Mouse (Mus musculus) limb, embryonic 12.5 days (tissue): ENCODE results near the gene Triap1. TPM values are rescaled to one million over a fixed set of nuclear protein-coding genes. Genes with fewer than 3 reads are reported as not detected.
A peak's percentile ranks its signal among the peaks of the same experiment; 100 is the strongest.

ENCODE experiments used
- ATAC-seq: fragments of 200-750 bp; cut with Nextera tagmentation; 2 replicates; pipeline ENCODE4 v1.8.0; 2017; ENCODE audit warnings: low read depth, moderate TSS enrichment; ENCODE audit not compliant: insufficient number of reproducible peaks, insufficient read depth, low FRiP score, low TSS enrichment
- H3K27ac ChIP-seq: fragments of 300-500 bp; sonication (generic); 2 replicates; pipeline ENCODE4 v1.5.1; 2016; ENCODE audit warnings: mild to moderate bottlenecking, moderate library complexity
- H3K27me3 ChIP-seq: fragments of 300-500 bp; sonication (generic); 2 replicates; pipeline ENCODE4 v1.6.1; 2016; ENCODE audit warnings: mild to moderate bottlenecking, moderate library complexity
- H3K36me3 ChIP-seq: fragments of 300-500 bp; sonication (generic); 2 replicates; pipeline ENCODE4 v1.6.1; 2016; ENCODE audit warnings: mild to moderate bottlenecking, moderate library complexity
- H3K4me1 ChIP-seq: fragments of 300-500 bp; sonication (generic); replicated peaks from 2 replicates; pipeline ENCODE4 v1.6.1; 2016
- H3K4me2 ChIP-seq: fragments of 300-500 bp; sonication (generic); 2 replicates; pipeline ENCODE4 v1.6.1; 2016; ENCODE audit warnings: mild to moderate bottlenecking, moderate library complexity
- H3K4me3 ChIP-seq: fragments of 300-500 bp; sonication (generic); replicated peaks from 2 replicates; pipeline ENCODE4 v1.5.1; 2016; ENCODE audit warnings: mild to moderate bottlenecking
- H3K9ac ChIP-seq: fragments of 300-500 bp; sonication (generic); replicated peaks from 2 replicates; pipeline ENCODE4 v1.6.1; 2016; ENCODE audit warnings: mild to moderate bottlenecking, moderate library complexity
- H3K9me3 ChIP-seq: fragments of 300-500 bp; sonication (generic); 2 replicates; pipeline ENCODE4 v1.6.1; 2016; ENCODE audit warnings: mild to moderate bottlenecking, moderate library complexity
- WGBS: fragments of 180-500 bp; shearing (Covaris S2); methylation state at CpG from one replicate; pipeline ENCODE4 v1.1.7; 2016; 5-methylcytosine and 5-hydroxymethylcytosine counted together
- polyA plus RNA-seq: library from polyadenylated mRNA; unstranded; fragments of >200 nt; fragmentation: Nextera tagmentation; extraction: Ambion mirVana; gene quantifications from 2 replicates; pipeline ENCODE4 v1.2.1, GENCODE M21; 2016

Triap1 gene
- polyA plus RNA-seq, 1 experiment from 2014 or later: 65.4 TPM

DNA sequence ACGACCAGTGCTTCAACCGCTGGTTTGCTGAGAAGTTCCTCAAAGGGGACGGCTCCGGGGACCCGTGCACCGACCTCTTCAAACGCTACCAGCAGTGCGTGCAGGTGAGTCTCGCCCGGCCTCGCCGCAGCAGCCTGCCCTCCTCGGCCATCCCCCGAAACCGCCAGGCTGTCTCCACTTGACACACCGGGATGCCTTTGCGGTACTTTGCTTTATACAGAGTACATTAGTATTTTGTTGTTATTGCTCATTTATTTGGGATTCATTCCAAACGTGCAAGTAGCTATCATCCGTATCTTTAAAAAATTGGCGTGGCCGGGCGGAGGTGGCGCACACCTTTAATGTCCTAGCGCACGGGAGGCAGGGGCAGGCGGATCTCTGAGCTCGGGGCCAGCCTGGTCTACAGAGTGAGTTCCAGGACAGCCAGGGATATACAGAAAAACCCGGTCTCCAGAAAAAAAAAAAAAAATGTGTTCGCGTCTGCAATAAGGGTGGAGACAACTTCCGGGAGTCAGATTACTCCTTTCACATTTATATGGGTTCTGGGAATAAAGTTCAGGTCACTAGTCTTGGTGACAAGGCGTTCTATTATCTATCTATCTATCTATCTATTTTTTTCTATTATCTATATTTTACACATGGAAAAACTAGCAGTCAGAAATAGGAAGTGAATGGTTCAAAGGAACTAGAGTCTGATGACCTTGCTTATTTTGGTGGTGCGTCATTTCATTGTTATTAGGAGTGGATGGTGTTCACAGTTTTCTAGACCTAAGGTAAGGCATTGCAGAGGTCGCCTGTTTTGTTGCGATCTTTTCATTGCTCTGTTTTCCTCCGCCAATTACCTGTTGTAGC is 515 bp downstream of the Triap1 start:
- H3K9ac ChIP-seq: peak overlapping the region; percentile 89
- ATAC-seq: peak; percentile 30; the same call in 1 of the 2 replicates
- H3K9me3 ChIP-seq: no peaks in the 10 kb centered on the region
- H3K27me3 ChIP-seq: no peaks in the 10 kb centered on the region
- peak overlapping the region; percentile 78 for H3K4me2 ChIP-seq
- 13% methylated on average over 36 of the region's 36 CpGs for WGBS
- peaks cover 20% of the 10 kb centered on the region for H3K4me1 ChIP-seq
- H3K4me3 ChIP-seq: peak overlapping the region; percentile 87
- peaks cover 47% of the 10 kb centered on the region for H3K36me3 ChIP-seq
- H3K27ac ChIP-seq: 0 out of 2 replicates have a peak overlapping the region, but pooled peaks have one; percentile 7

DNA sequence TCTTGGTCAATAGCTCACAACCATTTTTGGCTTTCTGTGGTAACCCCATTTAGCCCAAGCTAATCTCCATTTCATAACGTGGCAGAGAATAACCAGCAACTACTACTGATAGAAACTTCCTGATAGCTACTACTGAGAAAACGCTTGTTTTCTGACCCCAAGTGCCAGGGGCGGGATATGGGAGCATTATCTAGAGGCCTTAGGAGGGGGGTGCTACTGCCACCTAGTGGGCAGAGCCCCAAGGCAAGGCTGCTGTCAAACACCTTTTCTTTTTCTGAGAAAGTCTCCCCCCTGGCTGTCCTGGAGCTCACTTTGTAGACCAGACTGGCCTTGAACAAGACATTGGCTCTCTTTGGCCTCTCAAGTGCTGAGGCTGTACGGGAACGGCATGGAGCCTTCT is 6.5 kb downstream of the Triap1 start:
- Histone ChIP-seq H3K9ac (no peak overlapping the region), H3K27me3 (no peaks in the 10 kb centered on the region), H3K9me3 (0 out of 2 replicates have a peak, but pooled peaks cover 5% of the 10 kb centered on the region), H3K4me2 (peak overlapping the region; percentile 96), H3K4me3 (peak overlapping the region; percentile 93), H3K36me3 (peaks cover 43% of the 10 kb centered on the region), H3K4me1 (peaks cover 15% of the 10 kb centered on the region), H3K27ac (no peak overlapping the region)
- ATAC-seq: no peak
- under 1% methylated on average over 5 of the region's 5 CpGs for WGBS

GRCm38 (mm10) chr5:115348546-115349224 is 7.7 kb downstream of the Triap1 start, which contains the start of gene Cox6a1:
TSS of gene Cox6a1 (minus strand) at chr5:115348981.
- Histone ChIP-seq H3K27ac (peak within 1 kb of the TSS; percentile 78), H3K36me3 (peaks cover 32% of the 10 kb centered on the region), H3K9ac (peak within 1 kb of the TSS; percentile 83), H3K4me1 (peaks cover 15% of the 10 kb centered on the region), H3K27me3 (no peaks in the 10 kb centered on the region), H3K4me2 (peak within 1 kb of the TSS; percentile 96), H3K4me3 (peak within 1 kb of the TSS; percentile 93), H3K9me3 (0 out of 2 replicates have a peak, but pooled peaks cover 5% of the 10 kb centered on the region)
- under 1% methylated on average over 71 of the region's 74 CpGs for WGBS
- peak; percentile 80 for ATAC-seq

DNA sequence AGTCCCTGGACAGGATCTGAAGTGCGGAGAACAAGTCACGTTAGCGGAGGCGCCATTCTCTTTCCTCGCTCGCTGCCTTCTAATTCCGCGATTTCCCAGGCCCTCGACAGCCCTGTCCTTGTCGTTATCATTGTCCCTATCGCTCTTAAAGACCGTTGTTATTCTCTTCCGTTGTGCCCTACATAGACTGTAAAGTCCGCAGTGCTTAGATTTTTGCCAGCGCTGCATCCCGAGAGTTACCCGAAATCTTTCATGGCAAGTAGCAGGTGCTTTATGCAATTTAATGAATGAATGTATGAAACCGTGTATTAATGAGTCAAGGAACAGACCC is 8.2 kb downstream of the Triap1 start:
- peak overlapping the region; percentile 93 for H3K4me3 ChIP-seq
- peaks cover 15% of the 10 kb centered on the region for H3K4me1 ChIP-seq
- H3K4me2 ChIP-seq: peak overlapping the region; percentile 96
- H3K9me3 ChIP-seq: 0 out of 2 replicates have a peak, but pooled peaks cover 5% of the 10 kb centered on the region
- ATAC-seq: peak; percentile 5
- H3K9ac ChIP-seq: peak overlapping the region; percentile 83
- H3K27ac ChIP-seq: peak overlapping the region; percentile 78
- H3K27me3 ChIP-seq: no peaks in the 10 kb centered on the region
- WGBS: under 1% methylated on average over 18 of the region's 18 CpGs
- H3K36me3 ChIP-seq: peaks cover 27% of the 10 kb centered on the region

- no peak for ATAC-seq
- Histone ChIP-seq H3K36me3 (peaks cover 6% of the 10 kb centered on the region; the same call in 1 of the 2 replicates), H3K9ac (no peak overlapping the region), H3K27me3 (no peaks in the 10 kb centered on the region), H3K27ac (no peak overlapping the region), H3K9me3 (0 out of 2 replicates have a peak, but pooled peaks cover 5% of the 10 kb centered on the region), H3K4me1 (peaks cover 15% of the 10 kb centered on the region), H3K4me2 (no peak overlapping the region), H3K4me3 (no peak overlapping the region)
- 74% methylated on average over 5 of the region's 5 CpGs for WGBS
Measured at GRCm38 (mm10) chr5:115351348-115351747, 10.3 kb downstream of the Triap1 start.

DNA sequence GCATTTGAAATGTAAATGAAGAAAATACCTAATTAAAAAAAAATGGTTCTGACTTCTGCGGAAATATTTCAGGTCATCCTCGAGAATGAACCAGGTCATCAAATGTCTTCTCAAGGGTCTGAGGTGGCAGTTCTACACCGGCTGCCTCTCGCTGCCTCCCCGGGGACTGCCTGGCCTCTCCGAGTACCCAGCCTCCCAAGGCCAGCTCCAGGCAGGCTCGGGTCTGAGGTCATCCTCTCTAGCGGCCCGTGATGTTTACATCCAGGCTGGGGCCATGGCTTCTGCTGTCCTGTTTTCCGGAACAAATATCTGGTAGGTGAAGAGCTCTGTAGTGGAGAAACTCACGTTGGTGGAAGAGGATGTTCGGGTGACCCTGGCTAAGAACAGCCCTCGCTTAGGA is 14.0 kb downstream of the Triap1 start:
- H3K27ac ChIP-seq: no peak overlapping the region
- H3K27me3 ChIP-seq: no peaks in the 10 kb centered on the region
- no peaks in the 10 kb centered on the region for H3K36me3 ChIP-seq
- H3K4me1 ChIP-seq: peaks cover 3% of the 10 kb centered on the region; the same call in 1 of the 2 replicates
- no peak overlapping the region for H3K4me2 ChIP-seq
- no peak overlapping the region for H3K9ac ChIP-seq
- 0 out of 2 replicates have a peak, but pooled peaks cover 5% of the 10 kb centered on the region for H3K9me3 ChIP-seq
- WGBS: 70% methylated on average over 13 of the region's 13 CpGs
- H3K4me3 ChIP-seq: no peak overlapping the region
- no peak for ATAC-seq

DNA sequence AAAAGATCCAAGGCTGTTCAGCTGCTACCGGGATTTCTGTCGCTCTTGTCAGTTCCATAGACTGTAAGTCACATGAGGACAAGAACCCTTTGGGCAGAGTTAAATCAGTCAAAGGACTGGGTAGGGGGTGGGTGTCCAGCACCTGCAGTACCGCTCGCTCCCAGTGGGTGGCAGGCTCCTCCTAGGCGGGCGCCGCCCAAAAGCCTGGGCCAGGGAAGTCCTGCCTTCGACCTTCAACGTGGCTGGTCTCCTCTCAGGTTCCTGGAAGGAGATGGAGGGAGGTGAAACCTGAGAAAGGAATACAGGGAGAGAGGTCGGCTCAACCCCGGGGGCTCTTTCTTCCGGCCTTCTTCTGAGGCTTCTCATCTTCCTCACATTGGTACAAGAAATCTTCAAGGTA is 17.8 kb downstream of the Triap1 start:
- H3K4me2 ChIP-seq: no peak overlapping the region
- peaks cover 8% of the 10 kb centered on the region for H3K27me3 ChIP-seq
- H3K9me3 ChIP-seq: no peaks in the 10 kb centered on the region
- 0 out of 2 replicates have a peak, but pooled peaks have one; percentile 35 for ATAC-seq
- H3K4me1 ChIP-seq: peaks cover 9% of the 10 kb centered on the region
- no peak overlapping the region for H3K4me3 ChIP-seq
- no peak overlapping the region for H3K27ac ChIP-seq
- no peaks in the 10 kb centered on the region for H3K36me3 ChIP-seq
- 2% methylated on average over 12 of the region's 12 CpGs for WGBS
- no peak overlapping the region for H3K9ac ChIP-seq

GRCm38 (mm10) chr5:115359438-115359837 is 18.4 kb downstream of the Triap1 start:
- Histone ChIP-seq H3K9ac (no peak overlapping the region), H3K4me2 (no peak overlapping the region), H3K9me3 (no peaks in the 10 kb centered on the region), H3K4me3 (no peak overlapping the region), H3K27ac (no peak overlapping the region), H3K36me3 (no peaks in the 10 kb centered on the region), H3K4me1 (peaks cover 9% of the 10 kb centered on the region), H3K27me3 (peaks cover 8% of the 10 kb centered on the region)
- 88% methylated on average over 8 of the region's 8 CpGs for WGBS
- ATAC-seq: no peak

DNA sequence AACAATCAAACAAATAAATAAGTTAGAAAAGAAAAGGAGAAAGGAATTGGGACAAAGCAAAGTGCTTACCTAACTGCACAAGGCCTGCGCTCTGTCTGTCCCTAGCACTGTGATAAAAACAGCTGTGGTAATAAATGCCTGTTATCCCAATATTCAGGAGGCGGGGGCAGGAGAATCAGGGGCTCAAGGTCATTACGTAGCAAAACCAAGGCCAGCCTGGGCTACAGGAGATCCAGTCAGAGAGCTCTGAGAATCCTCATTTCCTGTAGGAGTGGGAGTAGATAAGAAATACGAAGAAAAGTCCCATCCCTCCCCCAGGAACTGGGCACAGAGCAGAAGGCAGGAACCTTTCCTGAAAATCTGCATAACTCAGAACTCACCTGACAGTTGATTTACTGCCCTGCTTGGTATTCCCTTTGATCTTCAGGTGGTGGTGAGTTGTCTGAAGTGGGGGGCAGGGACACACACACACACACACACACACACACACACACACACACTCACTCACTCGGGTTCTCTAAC is 18.9 kb downstream of the Triap1 start:
- no peak overlapping the region for H3K27ac ChIP-seq
- WGBS: 43% methylated on average over 5 of the region's 5 CpGs
- ATAC-seq: no peak

DNA sequence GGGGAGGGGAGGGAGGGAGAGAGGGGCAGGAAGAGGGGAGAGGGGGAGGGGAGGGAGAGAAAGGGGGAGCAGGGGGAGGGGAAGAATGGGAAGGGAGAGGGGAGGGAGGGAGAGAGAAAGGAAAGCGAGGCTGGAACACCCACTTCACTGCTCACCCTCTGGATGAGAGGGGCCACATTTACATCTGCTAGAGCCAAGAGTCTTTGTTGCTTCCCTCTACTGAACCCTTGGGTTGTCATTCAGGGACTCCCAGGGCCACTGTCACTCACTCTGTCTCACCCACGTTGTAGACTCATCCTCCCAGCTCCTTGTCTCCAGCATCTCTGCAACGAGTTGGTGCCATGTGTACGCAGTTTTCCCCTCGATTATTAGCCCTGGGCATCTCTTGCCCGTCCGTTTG is 21.2 kb downstream of the Triap1 start:
- 47% methylated on average over 7 of the region's 7 CpGs for WGBS
- Histone ChIP-seq H3K36me3 (no peaks in the 10 kb centered on the region), H3K4me2 (no peak overlapping the region), H3K27ac (no peak overlapping the region), H3K4me3 (no peak overlapping the region), H3K27me3 (peaks cover 8% of the 10 kb centered on the region), H3K9me3 (no peaks in the 10 kb centered on the region), H3K9ac (no peak overlapping the region), H3K4me1 (peaks cover 9% of the 10 kb centered on the region)
- ATAC-seq: no peak

More for the DNA sequence above, 18.9 kb downstream of the Triap1 start:
- Histone ChIP-seq H3K4me2 (no peak overlapping the region), H3K4me3 (no peak overlapping the region), H3K9ac (no peak overlapping the region), H3K9me3 (no peaks in the 10 kb centered on the region), H3K27me3 (peaks cover 8% of the 10 kb centered on the region), H3K36me3 (no peaks in the 10 kb centered on the region), H3K4me1 (peaks cover 9% of the 10 kb centered on the region)
